15 mouse cellular contexts compared by ENCODE assay signal in the genomic region with DNA sequence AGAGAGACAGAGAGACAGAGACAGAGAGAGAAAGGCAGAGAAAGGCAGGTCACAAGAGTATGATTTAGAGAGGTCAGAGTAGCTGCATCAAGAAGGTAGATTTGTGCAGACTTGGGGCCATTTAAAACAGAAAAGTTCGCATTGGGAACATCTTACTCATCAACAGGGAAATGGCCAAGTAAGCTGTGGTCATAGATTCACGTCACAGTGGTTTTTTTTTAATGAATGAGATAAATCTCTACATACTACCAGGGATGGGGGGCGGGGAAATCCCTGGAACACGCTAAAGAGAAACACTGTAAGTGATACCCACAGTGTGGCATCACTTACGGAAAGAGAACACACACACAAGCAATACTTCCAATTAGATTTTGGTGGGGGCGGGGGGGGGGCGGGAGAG.
"Had no signal": no experiment of that assay in that cellular context is flagged by ENCODE, and none has a peak within 500 bp of the region (broad histone marks: within the 10 kb centered on the region; RNA-seq: fewer than 3 reads in every experiment).

No protein-coding gene starts in this region.

- H3K9me3 ChIP-seq: limb, embryonic 13.5 days; midbrain, embryonic 10.5 days; neural tube, embryonic 12.5 days; stomach, embryonic 15.5 days had no signal

- H3K9ac ChIP-seq: limb, embryonic 13.5 days; liver, embryonic 14.5 days; neural tube, embryonic 12.5 days; stomach, embryonic 15.5 days had no signal

- DNase-seq: kidney, postnatal 10 days; kidney, postnatal 4 days; left cerebral cortex, postnatal 4 days; lung, adult 18-20 months; lung, postnatal 36 days; midbrain, embryonic 14.5 days; retina, postnatal 1 day; thymus, postnatal 14 days had no signal

- H3K4me2 ChIP-seq: limb, embryonic 13.5 days; neural tube, embryonic 12.5 days; stomach, embryonic 15.5 days had no signal

- ATAC-seq: lung, postnatal 0 days had no signal

- H3K27ac ChIP-seq: layer of hippocampus, adult 2 months; limb, embryonic 13.5 days; liver, embryonic 14.5 days; midbrain, embryonic 10.5 days; neural tube, embryonic 12.5 days; stomach, embryonic 15.5 days had no signal

- H3K4me1 ChIP-seq: midbrain, embryonic 10.5 days; neural tube, embryonic 12.5 days had no signal

- H3K27me3 ChIP-seq: limb, embryonic 13.5 days; neural tube, embryonic 12.5 days; stomach, embryonic 15.5 days had no signal

- H3K4me3 ChIP-seq: layer of hippocampus, adult 2 months; limb, embryonic 13.5 days; midbrain, embryonic 10.5 days; neural tube, embryonic 12.5 days; stomach, embryonic 15.5 days had no signal
